ENCODE assay signal across 8 mouse cellular contexts in the genomic region with DNA sequence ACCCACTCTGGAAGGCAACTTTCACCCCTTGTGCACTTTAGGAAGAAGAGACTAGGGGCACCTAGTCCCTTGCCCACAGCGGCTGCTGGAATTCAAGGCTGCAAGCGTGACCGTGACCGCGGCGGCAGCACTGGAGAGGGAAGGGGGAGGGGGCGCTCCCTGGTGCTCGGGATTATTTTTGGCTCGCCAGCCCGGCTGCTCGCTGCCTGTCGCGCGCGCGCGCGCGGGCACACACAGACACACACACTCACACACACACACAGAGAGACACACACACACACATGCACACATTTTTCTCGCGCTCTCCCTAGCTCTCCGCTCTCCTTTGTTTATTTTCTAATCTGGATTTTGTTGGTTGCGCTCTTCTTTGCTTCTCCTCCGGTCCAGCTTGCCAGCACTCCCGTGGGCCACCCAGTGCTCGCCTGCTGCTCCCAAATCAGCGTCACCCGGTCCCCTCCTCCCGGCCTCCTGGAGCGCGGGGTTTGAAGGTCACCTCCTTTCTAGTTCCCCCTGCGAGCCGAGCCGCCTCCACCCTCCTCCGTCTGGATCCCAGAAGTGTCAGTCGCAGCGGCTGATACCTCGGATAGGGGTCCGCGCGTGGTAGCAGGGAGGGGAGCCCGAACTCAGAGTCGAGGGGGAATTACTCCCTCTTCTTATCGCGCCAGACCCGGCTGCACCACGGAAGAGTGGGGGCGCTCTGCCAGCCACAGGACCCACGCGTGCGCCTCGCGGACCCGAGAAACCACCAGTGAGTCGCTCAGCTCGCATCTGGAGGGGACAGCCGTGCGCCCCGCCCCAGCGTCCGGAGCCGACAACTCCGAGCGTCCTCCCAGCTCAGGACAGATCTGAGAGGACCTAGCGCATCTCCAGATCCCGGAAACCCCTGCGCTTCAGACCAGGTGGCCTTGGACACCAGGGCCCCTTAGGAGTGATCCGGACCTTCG. TPM values are rescaled to one million over a fixed set of nuclear protein-coding genes. Genes with fewer than 3 reads are reported as not detected.
DNase-seq lines count a peak whose midpoint lies in the region; ATAC-seq lines count a peak whose summit lies in the region.

Gene Rbfox1, plus strand, starts transcription at position 610 of the 944 bp plus-strand sequence.

- WGBS in forebrain, embryonic 10.5 days = 1% methylated on average over 69 of the region's 69 CpGs
- WGBS in heart, embryonic 13.5 days = 1% methylated on average over 69 of the region's 69 CpGs
- WGBS in neural tube, embryonic 13.5 days = under 1% methylated on average over 69 of the region's 69 CpGs

- H3K27ac ChIP-seq in forebrain, embryonic 10.5 days = no peak within 1 kb of the TSS
- no peak within 1 kb of the TSS for H3K27ac ChIP-seq in heart, embryonic 13.5 days (replicated peaks)
- peak within 1 kb of the TSS; percentile 43; the same call in 1 of the 2 replicates for H3K27ac ChIP-seq in neural tube, embryonic 13.5 days (replicated peaks)

- H3K9me3 ChIP-seq in forebrain, embryonic 10.5 days = no peaks in the 10 kb centered on the region
- H3K9me3 ChIP-seq in heart, embryonic 13.5 days = no peaks in the 10 kb centered on the region
- H3K9me3 ChIP-seq in neural tube, embryonic 13.5 days = no peaks in the 10 kb centered on the region

- peaks cover 12% of the 10 kb centered on the region for H3K4me1 ChIP-seq in forebrain, embryonic 10.5 days
- peaks cover 6% of the 10 kb centered on the region; the same call in 1 of the 2 replicates for H3K4me1 ChIP-seq in heart, embryonic 13.5 days
- peaks cover 23% of the 10 kb centered on the region for H3K4me1 ChIP-seq in neural tube, embryonic 13.5 days (replicated peaks)

- no peak for ATAC-seq in heart, embryonic 13.5 days (ENCODE audit: extremely low read depth, insufficient number of reproducible peaks, low FRiP score, low TSS enrichment)
- peak; percentile 78 for ATAC-seq in neural tube, embryonic 13.5 days (ENCODE audit: low read depth)

- H3K4me3 ChIP-seq in forebrain, embryonic 10.5 days = peak within 1 kb of the TSS; percentile 57
- peak within 1 kb of the TSS; percentile 57 for H3K4me3 ChIP-seq in heart, embryonic 13.5 days
- peak within 1 kb of the TSS; percentile 59 for H3K4me3 ChIP-seq in neural tube, embryonic 13.5 days

- peak; percentile 17 for DNase-seq in 3134 (ENCODE audit: extremely low read depth, insufficient read length, low spot score)
- peak; percentile 28 for DNase-seq in adrenal gland, postnatal 25 days
- peak; percentile 20 for DNase-seq in forebrain, embryonic 10.5 days (ENCODE audit: extremely low spot score, low spot score)
- DNase-seq in layer of hippocampus, postnatal 36 days = peak; percentile 64 to 70
- no peak for DNase-seq in yolk sac, embryonic 10.5 days (ENCODE audit: low spot score)
- DNase-seq in thymus, postnatal 14 days = no peak

- H3K4me2 ChIP-seq in heart, embryonic 13.5 days = peak within 1 kb of the TSS; percentile 82
- peak within 1 kb of the TSS; percentile 80 for H3K4me2 ChIP-seq in neural tube, embryonic 13.5 days

- peak within 1 kb of the TSS; percentile 64 for H3K9ac ChIP-seq in heart, embryonic 13.5 days
- peak within 1 kb of the TSS; percentile 78 for H3K9ac ChIP-seq in neural tube, embryonic 13.5 days

- peaks cover 53% of the 10 kb centered on the region for H3K27me3 ChIP-seq in forebrain, embryonic 10.5 days (ENCODE audit: poor library complexity, severe bottlenecking)
- peaks cover 56% of the 10 kb centered on the region for H3K27me3 ChIP-seq in heart, embryonic 13.5 days (replicated peaks)
- H3K27me3 ChIP-seq in neural tube, embryonic 13.5 days = peaks cover 50% of the 10 kb centered on the region

- H3K36me3 ChIP-seq in forebrain, embryonic 10.5 days (replicated peaks) = no peaks in the 10 kb centered on the region
- no peaks in the 10 kb centered on the region for H3K36me3 ChIP-seq in heart, embryonic 13.5 days
- H3K36me3 ChIP-seq in neural tube, embryonic 13.5 days = no peaks in the 10 kb centered on the region

RNA-seq across cellular contexts. Expression of gene Rbfox1, which starts in this region (rescaled TPM):
- total RNA-seq in adrenal gland, postnatal 25 days (2021) = 0.71 and 1.7 TPM in 2 replicates
- polyA plus RNA-seq in forebrain, embryonic 10.5 days (2016; fragmentation: Nextera tagmentation; extraction: Ambion mirVana) = 0.71 and 0.81 TPM in 2 replicates
- polyA plus RNA-seq in heart, embryonic 13.5 days (2015; fragmentation: Nextera tagmentation; extraction: Ambion mirVana) = 2.8 and 3.7 TPM in 2 replicates
- 100 to 1,000 TPM; 410 to 420 TPM for total RNA-seq in layer of hippocampus, postnatal 36 days (2021)
- polyA plus RNA-seq in neural tube, embryonic 13.5 days (2015; fragmentation: Nextera tagmentation; extraction: Ambion mirVana) = 229 and 241 TPM in 2 replicates

Comparison
In these comparisons a context has a peak if more than half of its experiments do, and no peak if none do; other contexts are left out.
1. RNA of gene Rbfox1 (total RNA-seq): 410 to 420 TPM in layer of hippocampus, postnatal 36 days; 0.71 to 1.7 TPM in adrenal gland, postnatal 25 days; every median in the first group is over 100 times any median in the second.
2. RNA of gene Rbfox1 (polyA plus RNA-seq): 229 to 241 TPM in neural tube, embryonic 13.5 days; 2.8 to 3.7 TPM in heart, embryonic 13.5 days and 0.71 to 0.81 TPM in forebrain, embryonic 10.5 days; every median in the first group is over 10 times any median in the second.
3. Peak in DNase-seq and H3K4me3 ChIP-seq in forebrain, embryonic 10.5 days; RNA of the gene not detected or under 1 TPM.
4. DNase-seq: peak in 3134 (single experiment), adrenal gland, postnatal 25 days (single experiment) and layer of hippocampus, postnatal 36 days (2 of 2); none in yolk sac, embryonic 10.5 days (single experiment) and thymus, postnatal 14 days (single experiment).
5. Peak in every context shown above with its lines, with median percentiles within 50 percentile points of each other: H3K4me3 ChIP-seq.